Comparison of ENCODE assay signal across 17 mouse cellular contexts in genomic region chr19:46286047-46286446, GRCm38 (mm10). TPM values are rescaled to one million over a fixed set of nuclear protein-coding genes. Genes with fewer than 3 reads are reported as not detected.
DNase-seq lines count a peak whose midpoint lies in the region; ATAC-seq and TF ChIP-seq lines count a peak whose summit lies in the region.
"Had no signal": no experiment of that assay in that cellular context is flagged by ENCODE, and none has a peak within 500 bp of the region (broad histone marks: within the 10 kb centered on the region; RNA-seq: fewer than 3 reads in every experiment).

No protein-coding gene starts in this region.

- no peak overlapping the region for H3K4me3 ChIP-seq in hindbrain, postnatal 0 days (ENCODE audit: low read length)
- H3K4me3 ChIP-seq in hindbrain, embryonic 12.5 days, result no peak overlapping the region
- no peak overlapping the region for H3K4me3 ChIP-seq in liver, adult 2 months (ENCODE audit: insufficient read depth, low read depth, low read length)
- no peak overlapping the region for H3K4me3 ChIP-seq in cerebellum, adult 2 months (replicated peaks; ENCODE audit: insufficient read depth, low read depth, low read length)
- H3K4me3 ChIP-seq: liver, embryonic 12.5 days had no signal

- no peak overlapping the region for H3K4me2 ChIP-seq in hindbrain, postnatal 0 days (ENCODE audit: low read depth, low read length)
- no peak overlapping the region for H3K4me2 ChIP-seq in hindbrain, embryonic 12.5 days (replicated peaks)
- H3K4me2 ChIP-seq: liver, embryonic 12.5 days; lung, embryonic 14.5 days; midbrain, embryonic 11.5 days had no signal

- no peak for TF ChIP-seq CTCF in hindbrain, postnatal 0 days (IDR thresholded peaks at IDR 0.05; ENCODE audit: low read depth)
- TF ChIP-seq CTCF in liver, adult 2 months (IDR thresholded peaks at IDR 0.05; ENCODE audit: low read depth, low read length), result no peak
- TF ChIP-seq CTCF in cerebellum, adult 2 months (IDR thresholded peaks at IDR 0.05; ENCODE audit: borderline replicate concordance, insufficient read depth, low read depth, low read length), result no peak

- DNase-seq in hindbrain, postnatal 0 days (ENCODE audit: low spot score), result peak; percentile 51
- DNase-seq in liver, adult 2 months (ENCODE audit: extremely low read depth, low read depth, low spot score), result peak; percentile 59
- DNase-seq in liver, result no peak
- DNase-seq in cerebellum, adult 2 months, result peak; percentile 93 to 94
- peak; percentile 92 to 94 for DNase-seq in cerebellum, postnatal 36 days
- no peak for DNase-seq in spleen, postnatal 14 days (ENCODE audit: low spot score in 2 of 2)
- DNase-seq: layer of hippocampus, adult 9-11 months; lung, embryonic 14.5 days; right cerebral cortex, postnatal 14 days; thymus, postnatal 4 days had no signal

- no peaks in the 10 kb centered on the region for H3K27me3 ChIP-seq in hindbrain, postnatal 0 days (ENCODE audit: insufficient read depth, low read length)
- no peaks in the 10 kb centered on the region for H3K27me3 ChIP-seq in hindbrain, embryonic 12.5 days
- no peaks in the 10 kb centered on the region for H3K27me3 ChIP-seq in liver, adult 2 months (ENCODE audit: control insufficient read depth, insufficient read depth, low read length)
- no peaks in the 10 kb centered on the region for H3K27me3 ChIP-seq in cerebellum, adult 2 months (ENCODE audit: control insufficient read depth, insufficient read depth, low read length)
- H3K27me3 ChIP-seq: liver, embryonic 12.5 days had no signal

- no peaks in the 10 kb centered on the region for H3K9me3 ChIP-seq in hindbrain, postnatal 0 days (ENCODE audit: low read length)
- H3K9me3 ChIP-seq in hindbrain, embryonic 12.5 days (replicated peaks), result no peaks in the 10 kb centered on the region
- H3K9me3 ChIP-seq: liver, embryonic 12.5 days had no signal

- no peak for TF ChIP-seq POLR2A in liver, adult 2 months (IDR thresholded peaks at IDR 0.05; ENCODE audit: extremely low read depth, insufficient read depth, low read length)
- no peak for TF ChIP-seq POLR2A in cerebellum, adult 2 months (IDR thresholded peaks at IDR 0.05; ENCODE audit: borderline replicate concordance, insufficient read depth, low read length)

- peak; percentile 51; the same call in 1 of the 2 replicates for ATAC-seq in hindbrain, postnatal 0 days
- ATAC-seq in hindbrain, embryonic 12.5 days (ENCODE audit: low FRiP score), result no peak
- ATAC-seq: forebrain, embryonic 14.5 days; liver, embryonic 12.5 days had no signal

- no peak overlapping the region for H3K27ac ChIP-seq in hindbrain, postnatal 0 days
- H3K27ac ChIP-seq in hindbrain, embryonic 12.5 days, result no peak overlapping the region
- no peak overlapping the region for H3K27ac ChIP-seq in liver, adult 2 months (replicated peaks; ENCODE audit: insufficient read depth, low read depth, low read length)
- no peak overlapping the region for H3K27ac ChIP-seq in cerebellum, adult 2 months (ENCODE audit: insufficient read depth, low read length)
- H3K27ac ChIP-seq: kidney, postnatal 0 days; liver, embryonic 12.5 days; macrophage had no signal

- H3K36me3 ChIP-seq in hindbrain, postnatal 0 days (ENCODE audit: insufficient read depth, low read length), result peaks cover 40% of the 10 kb centered on the region
- H3K36me3 ChIP-seq in hindbrain, embryonic 12.5 days, result peaks cover 65% of the 10 kb centered on the region
- H3K36me3 ChIP-seq in liver, adult 2 months (ENCODE audit: control insufficient read depth, insufficient read depth, low read length), result peaks cover 32% of the 10 kb centered on the region

- H3K9ac ChIP-seq in hindbrain, postnatal 0 days (replicated peaks; ENCODE audit: low read length), result no peak overlapping the region
- H3K9ac ChIP-seq in hindbrain, embryonic 12.5 days, result no peak overlapping the region
- H3K9ac ChIP-seq in liver, adult 2 months (ENCODE audit: low read depth, low read length), result no peak overlapping the region
- H3K9ac ChIP-seq: liver, embryonic 12.5 days; lung, embryonic 14.5 days had no signal

- H3K79me2 ChIP-seq in liver, adult 2 months (ENCODE audit: control insufficient read depth, insufficient read depth, low read length), result no peaks in the 10 kb centered on the region

- H3K4me1 ChIP-seq in hindbrain, postnatal 0 days (ENCODE audit: insufficient read depth, low read length), result no peaks in the 10 kb centered on the region
- no peaks in the 10 kb centered on the region for H3K4me1 ChIP-seq in hindbrain, embryonic 12.5 days
- no peaks in the 10 kb centered on the region for H3K4me1 ChIP-seq in liver, adult 2 months (ENCODE audit: control insufficient read depth, insufficient read depth, low read length)
- H3K4me1 ChIP-seq in cerebellum, adult 2 months (ENCODE audit: control insufficient read depth, insufficient read depth, low read length), result peaks cover 32% of the 10 kb centered on the region
- H3K4me1 ChIP-seq: liver, embryonic 12.5 days had no signal

- 54% methylated on average over 6 of the region's 6 CpGs for WGBS in hindbrain, postnatal 0 days
- 91% methylated on average over 6 of the region's 6 CpGs for WGBS in hindbrain, embryonic 12.5 days
- 73% methylated on average over 6 of the region's 6 CpGs for WGBS in liver, adult 2 months
- 10% methylated on average over 6 of the region's 6 CpGs for WGBS in cerebellum, adult 2 months

RNA-seq across cellular contexts. Expression of gene Nfkb2, which starts 18.1 kb away (rescaled TPM):
- total RNA-seq in hindbrain, postnatal 0 days (2014; rRNA removed), result 3.5 and 4.7 TPM in 2 replicates
- polyA plus RNA-seq in hindbrain, postnatal 0 days (2015; fragmentation: Nextera tagmentation; extraction: Ambion mirVana), result 1.7 and 1.9 TPM in 2 replicates
- 4.7 and 5.0 TPM in 2 replicates for polyA plus RNA-seq in hindbrain, embryonic 12.5 days (2016; fragmentation: Nextera tagmentation; extraction: Ambion mirVana)
- total RNA-seq in liver, adult 2 months (2014; rRNA removed), result 3.7 and 4.7 TPM in 2 replicates
- 8.1 and 9.3 TPM in 2 replicates for polyA plus RNA-seq in liver, adult 2 months (2012; rRNA removed)
- polyA plus RNA-seq in cerebellum, adult 2 months (2012; rRNA removed), result 4.2 TPM in 2 replicates

RNA-seq across cellular contexts. Expression of gene Psd, which starts 40.9 kb away (rescaled TPM):
- total RNA-seq in hindbrain, postnatal 0 days (2014; rRNA removed), result 380 and 396 TPM in 2 replicates
- polyA plus RNA-seq in hindbrain, postnatal 0 days (2015; fragmentation: Nextera tagmentation; extraction: Ambion mirVana), result 115 and 123 TPM in 2 replicates
- 33.2 and 34.7 TPM in 2 replicates for polyA plus RNA-seq in hindbrain, embryonic 12.5 days (2016; fragmentation: Nextera tagmentation; extraction: Ambion mirVana)
- 0.27 and 0.46 TPM in 2 replicates for total RNA-seq in liver, adult 2 months (2014; rRNA removed)
- polyA plus RNA-seq in liver, adult 2 months (2012; rRNA removed), result 0.57 and 0.71 TPM in 2 replicates
- 194 and 207 TPM in 2 replicates for polyA plus RNA-seq in cerebellum, adult 2 months (2012; rRNA removed)
- total RNA-seq: granulocyte monocyte progenitor cell, adult 5-6 weeks had no signal

RNA-seq across cellular contexts. Expression of gene Fbxl15, which starts 41.9 kb away (rescaled TPM):
- 69.1 and 71.4 TPM in 2 replicates for total RNA-seq in hindbrain, postnatal 0 days (2014; rRNA removed)
- polyA plus RNA-seq in hindbrain, postnatal 0 days (2015; fragmentation: Nextera tagmentation; extraction: Ambion mirVana), result 53.3 and 54.2 TPM in 2 replicates
- polyA plus RNA-seq in hindbrain, embryonic 12.5 days (2016; fragmentation: Nextera tagmentation; extraction: Ambion mirVana), result 26.2 and 28.3 TPM in 2 replicates
- 6.2 and 6.4 TPM in 2 replicates for total RNA-seq in liver, adult 2 months (2014; rRNA removed)
- polyA plus RNA-seq in liver, adult 2 months (2012; rRNA removed), result 15.1 and 22.6 TPM in 2 replicates
- 38.8 and 41.7 TPM in 2 replicates for polyA plus RNA-seq in cerebellum, adult 2 months (2012; rRNA removed)

RNA-seq across cellular contexts. Expression of gene Cuedc2, which starts 52.5 kb away (rescaled TPM):
- 125 and 134 TPM in 2 replicates for total RNA-seq in hindbrain, postnatal 0 days (2014; rRNA removed)
- polyA plus RNA-seq in hindbrain, postnatal 0 days (2015; fragmentation: Nextera tagmentation; extraction: Ambion mirVana), result 312 and 326 TPM in 2 replicates
- polyA plus RNA-seq in hindbrain, embryonic 12.5 days (2016; fragmentation: Nextera tagmentation; extraction: Ambion mirVana), result 239 and 261 TPM in 2 replicates
- 19.5 and 21.7 TPM in 2 replicates for total RNA-seq in liver, adult 2 months (2014; rRNA removed)
- 24.6 and 25.1 TPM in 2 replicates for polyA plus RNA-seq in liver, adult 2 months (2012; rRNA removed)
- polyA plus RNA-seq in cerebellum, adult 2 months (2012; rRNA removed), result 258 and 262 TPM in 2 replicates

RNA-seq across cellular contexts. Expression of gene Mfsd13a, which starts 54.9 kb away (rescaled TPM):
- 7.5 and 12.3 TPM in 2 replicates for total RNA-seq in hindbrain, postnatal 0 days (2014; rRNA removed)
- 9.9 and 10.5 TPM in 2 replicates for polyA plus RNA-seq in hindbrain, postnatal 0 days (2015; fragmentation: Nextera tagmentation; extraction: Ambion mirVana)
- polyA plus RNA-seq in hindbrain, embryonic 12.5 days (2016; fragmentation: Nextera tagmentation; extraction: Ambion mirVana), result 7.1 and 7.6 TPM in 2 replicates
- 1.2 and 1.3 TPM in 2 replicates for total RNA-seq in liver, adult 2 months (2014; rRNA removed)
- polyA plus RNA-seq in liver, adult 2 months (2012; rRNA removed), result 17.9 and 22.0 TPM in 2 replicates
- 32.3 and 32.9 TPM in 2 replicates for polyA plus RNA-seq in cerebellum, adult 2 months (2012; rRNA removed)

Comparison
In these comparisons a context has a peak if more than half of its experiments do, and no peak if none do; other contexts are left out.
1. DNase-seq: peak in hindbrain, postnatal 0 days (single experiment), liver, adult 2 months (single experiment), cerebellum, adult 2 months (2 of 2) and cerebellum, postnatal 36 days (2 of 2); none in liver (single experiment) and spleen, postnatal 14 days (0 of 2).
2. RNA of gene Psd, which starts 40.9 kb away (polyA plus RNA-seq): 194 to 207 TPM in cerebellum, adult 2 months, 115 to 123 TPM in hindbrain, postnatal 0 days and 33.2 to 34.7 TPM in hindbrain, embryonic 12.5 days; 0.57 to 0.71 TPM in liver, adult 2 months; every median in the first group is over 10 times any median in the second.